Mouse (Mus musculus) stomach, postnatal 0 days (tissue): ENCODE measurements around the gene Tle4.

ENCODE experiments used
- CTCF ChIP-seq: IDR thresholded peaks from 2 replicates; pipeline ENCODE4 v1.5.1; 2016; ENCODE audit warnings: antibody characterized with exemption, low read depth, mild to moderate bottlenecking, moderate library complexity
- EP300 ChIP-seq: optimal IDR thresholded peaks from 2 replicates; pipeline ENCODE3; 2016; ENCODE audit warnings: antibody characterized with exemption

DNA sequence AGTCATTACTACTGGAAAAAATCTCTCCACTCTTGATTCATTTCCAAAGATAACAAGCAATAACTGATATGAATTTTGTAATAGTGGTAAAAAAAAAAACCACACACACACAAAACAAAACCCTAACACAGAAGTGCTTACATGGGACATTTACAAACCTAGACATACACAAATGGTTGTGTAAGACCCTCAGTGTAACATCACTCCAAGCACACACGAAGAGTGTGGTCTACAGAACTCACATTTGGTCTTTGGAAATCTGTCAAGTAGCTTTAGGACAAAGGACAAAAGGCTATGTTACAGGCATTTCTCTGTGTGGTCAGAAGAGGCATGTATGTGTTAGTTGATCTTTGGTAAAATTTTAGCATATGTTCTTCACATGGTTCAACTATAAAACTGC, 52.4 kb downstream of the Tle4 start:
- no peak for TF ChIP-seq CTCF
- TF ChIP-seq EP300: no peak
